Mouse (Mus musculus) hindbrain, embryonic 11.5 days (tissue): Measurements from ENCODE around the gene Gabpb2. TPM values are rescaled to one million over a fixed set of nuclear protein-coding genes. Genes with fewer than 3 reads are reported as not detected.

Source experiments
- ATAC-seq: fragments of 200-750 bp; cut with Nextera tagmentation; 2 replicates; pipeline ENCODE4 v1.8.0; 2017; ENCODE audit warnings: mild to moderate bottlenecking, moderate TSS enrichment, moderate library complexity; ENCODE audit not compliant: low FRiP score
- DNase-seq: peaks from one replicate; pipeline ENCODE4 v3.0.0-alpha.2; 2015; ENCODE audit warnings: low spot score
- H3K27ac ChIP-seq: fragments of 300-500 bp; sonication (generic); 2 replicates; pipeline ENCODE4 v1.5.1; 2014; ENCODE audit warnings: mild to moderate bottlenecking, low read depth, low read length
- H3K27me3 ChIP-seq: fragments of 300-500 bp; sonication (generic); 2 replicates; pipeline ENCODE4 v1.6.1; 2014; ENCODE audit warnings: mild to moderate bottlenecking, low read length, moderate library complexity, mixed read lengths; ENCODE audit not compliant: control insufficient read depth, insufficient read depth
- H3K36me3 ChIP-seq: fragments of 300-500 bp; sonication (generic); 2 replicates; pipeline ENCODE4 v1.6.1; 2014; ENCODE audit warnings: mild to moderate bottlenecking, low read length, moderate library complexity, mixed read lengths; ENCODE audit not compliant: control insufficient read depth, insufficient read depth
- H3K4me1 ChIP-seq: fragments of 300-500 bp; sonication (generic); replicated peaks from 2 replicates; pipeline ENCODE4 v1.6.1; 2014; ENCODE audit warnings: low read length, mixed read lengths; ENCODE audit not compliant: control insufficient read depth, insufficient read depth
- H3K4me2 ChIP-seq: fragments of 300-500 bp; sonication (generic); replicated peaks from 2 replicates; pipeline ENCODE4 v1.6.1; 2014; ENCODE audit warnings: mild to moderate bottlenecking, low read depth, low read length
- H3K4me3 ChIP-seq: fragments of 300-500 bp; sonication (generic); 2 replicates; pipeline ENCODE4 v1.5.1; 2014; ENCODE audit warnings: low read depth, low read length
- H3K9ac ChIP-seq: fragments of 300-500 bp; sonication (generic); 2 replicates; pipeline ENCODE4 v1.6.1; 2014; ENCODE audit warnings: low read depth, low read length
- H3K9me3 ChIP-seq: fragments of 300-500 bp; sonication (generic); 2 replicates; pipeline ENCODE4 v1.6.1; 2016; ENCODE audit warnings: low read length; ENCODE audit not compliant: control insufficient read depth
- WGBS: fragments of 180-500 bp; shearing (Covaris S2); extraction: QIAGEN DNeasy Blood & Tissue Kit; methylation state at CpG from one replicate; pipeline ENCODE4 v1.1.7; 2014; 5-methylcytosine and 5-hydroxymethylcytosine counted together
- polyA plus RNA-seq: library from polyadenylated mRNA; unstranded; fragments of >200 nt; fragmentation: Nextera tagmentation; extraction: Ambion mirVana; gene quantifications from 2 replicates; pipeline ENCODE4 v1.2.1, GENCODE M21; 2014

The Gabpb2 gene
- polyA plus RNA-seq, 1 experiment from 2014 or later, result 9.7 TPM

DNA sequence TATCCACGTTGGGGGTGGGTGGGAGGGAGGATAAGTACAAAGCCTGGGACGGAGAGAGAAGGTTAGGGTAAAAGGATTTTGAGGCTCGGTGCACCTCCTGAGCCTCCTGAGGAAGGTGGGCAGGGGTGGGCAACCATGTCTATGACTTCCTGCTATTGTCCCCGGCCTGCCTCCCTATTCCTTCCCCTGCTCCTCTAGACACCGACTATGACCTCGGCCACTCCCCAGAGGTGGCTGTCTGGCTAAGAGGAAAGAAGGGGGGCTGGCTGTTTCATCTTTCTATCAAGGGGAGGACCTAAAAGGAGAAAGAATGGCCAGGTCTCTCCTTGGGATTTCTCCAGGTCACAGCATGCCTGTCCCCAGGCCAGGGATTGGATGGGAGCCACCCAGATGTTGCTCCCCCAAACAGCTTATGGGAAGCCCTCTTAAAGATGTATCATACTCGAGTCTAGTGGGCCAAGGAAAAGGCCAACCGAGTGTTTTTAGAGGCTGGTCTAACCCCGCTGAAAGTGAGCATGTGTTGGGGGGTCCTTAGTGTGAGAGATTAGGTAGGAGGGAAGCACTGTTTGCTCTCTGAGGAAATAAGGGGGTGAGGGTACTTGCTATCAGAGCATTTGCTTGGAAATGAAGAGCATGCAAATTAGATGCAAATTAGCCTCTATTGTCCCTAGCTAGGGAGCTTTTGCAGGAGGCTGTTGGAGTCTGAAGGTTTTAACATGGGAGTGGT is 55.9 kb downstream of the Gabpb2 start:
- DNase-seq (peak; percentile 43), ATAC-seq (0 out of 2 replicates have a peak, but pooled peaks have one; percentile 2)
- 5% methylated on average over 9 of the region's 9 CpGs for WGBS
- Histone ChIP-seq H3K4me1 (peaks cover 14% of the 10 kb centered on the region), H3K9me3 (no peaks in the 10 kb centered on the region), H3K36me3 (no peaks in the 10 kb centered on the region), H3K9ac (peak overlapping the region; percentile 82), H3K4me3 (peak overlapping the region; percentile 85), H3K27ac (peak overlapping the region; percentile 79), H3K4me2 (peak overlapping the region; percentile 70), H3K27me3 (peaks cover 2% of the 10 kb centered on the region; the same call in 1 of the 2 replicates)

GRCm38 (mm10) chr3:95161041-95161551 is 56.6 kb downstream of the Gabpb2 start:
- Histone ChIP-seq H3K36me3 (no peaks in the 10 kb centered on the region), H3K27ac (peak overlapping the region; percentile 79), H3K27me3 (peaks cover 2% of the 10 kb centered on the region; the same call in 1 of the 2 replicates), H3K4me2 (peak overlapping the region; percentile 70), H3K4me1 (peaks cover 14% of the 10 kb centered on the region), H3K9ac (peak overlapping the region; percentile 82), H3K4me3 (peak overlapping the region; percentile 85), H3K9me3 (no peaks in the 10 kb centered on the region)
- under 1% methylated on average over 30 of the region's 30 CpGs for WGBS
- peak; percentile 22 for ATAC-seq
- peak; percentile 61 for DNase-seq

- Histone ChIP-seq H3K4me3 (peak within 1 kb of the TSS; percentile 85), H3K4me2 (peak within 1 kb of the TSS; percentile 70), H3K36me3 (no peaks in the 10 kb centered on the region), H3K4me1 (peaks cover 14% of the 10 kb centered on the region), H3K27ac (peak within 1 kb of the TSS; percentile 79), H3K9me3 (no peaks in the 10 kb centered on the region), H3K27me3 (peaks cover 2% of the 10 kb centered on the region; the same call in 1 of the 2 replicates), H3K9ac (peak within 1 kb of the TSS; percentile 82)
- DNase-seq (peak; percentile 94), ATAC-seq (peak; percentile 95)
- WGBS, result under 1% methylated on average over 62 of the region's 66 CpGs
Measured at GRCm38 (mm10) chr3:95159987-95160963, 57.4 kb downstream of the Gabpb2 start, which contains the start of gene Sema6c. TSS of gene Sema6c (plus strand) at chr3:95160457.

GRCm38 (mm10) chr3:95159511-95159986 is 58.2 kb downstream of the Gabpb2 start:
- ATAC-seq (no peak), DNase-seq (no peak)
- peak overlapping the region; percentile 82 for H3K9ac ChIP-seq
- no peak overlapping the region for H3K27ac ChIP-seq
- peak overlapping the region; percentile 85 for H3K4me3 ChIP-seq
- H3K36me3 ChIP-seq, result no peaks in the 10 kb centered on the region
- H3K9me3 ChIP-seq, result no peaks in the 10 kb centered on the region
- peaks cover 2% of the 10 kb centered on the region; the same call in 1 of the 2 replicates for H3K27me3 ChIP-seq
- 18% methylated on average over 8 of the region's 8 CpGs for WGBS
- H3K4me1 ChIP-seq, result peaks cover 14% of the 10 kb centered on the region
- peak overlapping the region; percentile 70 for H3K4me2 ChIP-seq

DNA sequence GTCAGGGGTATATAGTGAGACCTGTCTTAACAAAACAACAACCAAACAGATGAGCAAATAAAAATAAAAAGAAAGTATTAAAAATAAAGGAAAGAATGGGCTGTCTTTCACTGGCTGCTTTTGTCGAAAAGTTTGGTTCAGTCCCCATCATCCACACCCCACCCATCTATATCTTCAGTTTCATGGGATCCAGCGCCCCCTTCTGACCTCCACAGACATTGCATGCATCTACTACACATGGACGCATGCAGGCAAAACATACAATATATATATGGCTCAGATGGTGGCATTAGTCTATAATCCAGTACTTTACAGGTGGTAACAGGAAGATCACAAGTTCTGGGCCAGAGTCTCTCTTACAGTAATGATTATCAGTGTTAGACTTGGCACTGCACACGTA is 63.8 kb downstream of the Gabpb2 start:
- WGBS, result 57% methylated on average over 4 of the region's 4 CpGs
- DNase-seq, result peak; percentile 35
- H3K4me2 ChIP-seq, result no peak overlapping the region
- H3K36me3 ChIP-seq, result no peaks in the 10 kb centered on the region
- H3K27me3 ChIP-seq, result no peaks in the 10 kb centered on the region; the same call in 1 of the 2 replicates
- H3K9me3 ChIP-seq, result no peaks in the 10 kb centered on the region
- H3K4me3 ChIP-seq, result no peak overlapping the region
- no peak overlapping the region for H3K9ac ChIP-seq
- no peaks in the 10 kb centered on the region for H3K4me1 ChIP-seq
- no peak overlapping the region for H3K27ac ChIP-seq
- no peak for ATAC-seq

GRCm38 (mm10) chr3:95147924-95148323 is 69.8 kb downstream of the Gabpb2 start:
- H3K27ac ChIP-seq, result no peak overlapping the region
- H3K9me3 ChIP-seq, result no peaks in the 10 kb centered on the region
- H3K36me3 ChIP-seq, result no peaks in the 10 kb centered on the region
- 43% methylated on average over 3 of the region's 3 CpGs for WGBS
- no peaks in the 10 kb centered on the region for H3K4me1 ChIP-seq
- no peak overlapping the region for H3K4me3 ChIP-seq
- ATAC-seq (no peak), DNase-seq (no peak)
- no peaks in the 10 kb centered on the region for H3K27me3 ChIP-seq
- H3K9ac ChIP-seq, result no peak overlapping the region
- no peak overlapping the region for H3K4me2 ChIP-seq

DNA sequence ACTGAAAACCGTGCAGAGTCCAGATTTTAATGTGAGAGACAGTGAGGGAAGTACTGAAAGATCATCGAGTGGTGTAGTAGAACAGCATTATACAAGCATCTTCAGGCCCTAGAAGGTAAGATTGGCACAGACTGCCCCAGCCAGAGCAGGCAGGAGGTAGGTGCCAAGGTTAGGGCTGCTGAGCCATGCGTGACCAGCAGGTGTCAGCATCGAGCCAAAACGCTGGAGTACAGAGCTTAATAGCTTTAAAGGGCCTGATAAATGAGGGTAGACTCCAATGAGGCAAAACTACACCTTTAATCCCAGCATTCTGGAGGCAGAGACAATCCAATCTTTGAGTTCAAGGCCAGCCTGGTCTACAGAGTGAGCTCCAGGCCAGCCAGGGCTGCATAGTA is 75.1 kb downstream of the Gabpb2 start:
- Histone ChIP-seq H3K27ac (no peak overlapping the region), H3K9me3 (no peaks in the 10 kb centered on the region), H3K4me2 (no peak overlapping the region), H3K4me3 (no peak overlapping the region), H3K27me3 (no peaks in the 10 kb centered on the region), H3K9ac (no peak overlapping the region), H3K36me3 (no peaks in the 10 kb centered on the region), H3K4me1 (no peaks in the 10 kb centered on the region)
- 9% methylated on average over 5 of the region's 5 CpGs for WGBS
- peak; percentile 92 for DNase-seq
- ATAC-seq, result peak; percentile 75

DNA sequence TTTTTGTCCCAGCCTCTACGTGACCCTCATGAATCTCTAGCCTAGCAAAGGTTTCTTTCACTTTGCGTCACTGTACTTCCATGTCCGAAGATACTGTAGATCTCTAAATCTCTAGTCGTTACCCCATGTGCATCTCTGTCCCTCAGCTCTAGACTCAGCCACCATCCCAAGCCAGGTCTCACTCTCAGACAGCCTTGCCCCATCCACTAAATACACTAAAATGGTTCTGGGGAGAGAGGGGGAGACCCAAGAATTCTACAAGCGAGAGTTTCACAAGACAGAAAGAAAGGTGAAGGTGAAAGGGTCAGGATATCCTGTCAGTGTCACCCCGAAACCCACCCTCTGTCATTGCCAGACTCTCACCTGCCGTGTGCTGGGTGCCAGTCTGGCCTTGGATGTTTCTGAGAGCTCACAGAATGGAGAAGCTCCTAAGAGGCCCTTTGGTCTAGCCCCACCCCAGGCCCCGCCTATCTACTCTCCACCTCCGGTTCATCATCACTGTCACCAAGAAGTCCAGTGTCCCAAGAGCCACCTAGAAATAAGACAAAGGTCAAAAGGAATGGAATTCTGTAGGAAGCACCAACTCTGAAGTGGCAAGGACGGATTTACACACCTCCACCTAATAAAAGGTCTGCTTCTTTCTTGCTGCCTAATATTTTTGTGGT is 75.6 kb downstream of the Gabpb2 start, which contains the start of gene Tnfaip8l2:
Gene Tnfaip8l2 (minus strand): TSS at position 409 of the 665 bp plus-strand sequence.
- no peak within 1 kb of the TSS for H3K27ac ChIP-seq
- H3K4me3 ChIP-seq, result no peak within 1 kb of the TSS
- H3K9me3 ChIP-seq, result no peaks in the 10 kb centered on the region
- 85% methylated on average over 10 of the region's 10 CpGs for WGBS
- H3K27me3 ChIP-seq, result no peaks in the 10 kb centered on the region
- no peaks in the 10 kb centered on the region for H3K36me3 ChIP-seq
- H3K4me2 ChIP-seq, result no peak within 1 kb of the TSS
- H3K9ac ChIP-seq, result no peak within 1 kb of the TSS
- DNase-seq (no peak), ATAC-seq (no peak)
- no peaks in the 10 kb centered on the region for H3K4me1 ChIP-seq
